Mouse (Mus musculus): ENCODE measurements around the gene Atg16l2. TPM values are rescaled to one million over a fixed set of nuclear protein-coding genes. Genes with fewer than 3 reads are reported as not detected.
A peak's percentile ranks its signal among the peaks of the same experiment; 100 is the strongest.

Atg16l2 gene
- total RNA-seq (2014; fragmentation: Nextera tagmentation) (26.8 and 43.6 TPM in 2 replicates), total RNA-seq (2017) (6.6 and 12.2 TPM in 2 replicates)

GRCm38 (mm10) chr7:101301881-101302456 lies at the start of gene Atg16l2:
Atg16l2 (minus strand) TSS chr7:101302251.
- peak; percentile 83 for ATAC-seq (replicated peaks; ENCODE audit: poor library complexity, severe bottlenecking)

- no peak for ATAC-seq (replicated peaks; ENCODE audit: poor library complexity, severe bottlenecking)
Measured at GRCm38 (mm10) chr7:101349861-101350260, 47.8 kb upstream of the Atg16l2 start.

- no peak for ATAC-seq (replicated peaks; ENCODE audit: poor library complexity, severe bottlenecking)
Measured at GRCm38 (mm10) chr7:101348312-101348711, 46.3 kb upstream of the Atg16l2 start.

GRCm38 (mm10) chr7:101347767-101348270 lies 45.8 kb upstream of the Atg16l2 start, which contains the start of gene Arap1:
Arap1 (plus strand) TSS chr7:101348067.
- peak; percentile 65 for ATAC-seq (replicated peaks; ENCODE audit: poor library complexity, severe bottlenecking)

GRCm38 (mm10) chr7:101346991-101347390 lies 44.9 kb upstream of the Atg16l2 start:
- ATAC-seq (replicated peaks; ENCODE audit: poor library complexity, severe bottlenecking) = no peak

GRCm38 (mm10) chr7:101344892-101345291 lies 42.8 kb upstream of the Atg16l2 start:
- no peak for ATAC-seq (replicated peaks; ENCODE audit: poor library complexity, severe bottlenecking)

- peak; percentile 69 for ATAC-seq (replicated peaks; ENCODE audit: poor library complexity, severe bottlenecking)
Measured at GRCm38 (mm10) chr7:101343135-101343534, 41.1 kb upstream of the Atg16l2 start.

GRCm38 (mm10) chr7:101341405-101341804 lies 39.4 kb upstream of the Atg16l2 start:
- peak; percentile 45 for ATAC-seq (replicated peaks; ENCODE audit: poor library complexity, severe bottlenecking)

GRCm38 (mm10) chr7:101337401-101337800 lies 35.4 kb upstream of the Atg16l2 start:
- no peak for ATAC-seq (replicated peaks; ENCODE audit: poor library complexity, severe bottlenecking)

GRCm38 (mm10) chr7:101336686-101337085 lies 34.6 kb upstream of the Atg16l2 start:
- ATAC-seq (replicated peaks; ENCODE audit: poor library complexity, severe bottlenecking) = no peak

- ATAC-seq (replicated peaks; ENCODE audit: poor library complexity, severe bottlenecking) = no peak
Measured at GRCm38 (mm10) chr7:101335228-101335627, 33.2 kb upstream of the Atg16l2 start.

GRCm38 (mm10) chr7:101332045-101332831 lies 30.2 kb upstream of the Atg16l2 start:
- ATAC-seq (replicated peaks; ENCODE audit: poor library complexity, severe bottlenecking) = no peak

GRCm38 (mm10) chr7:101330841-101331173 lies 28.8 kb upstream of the Atg16l2 start:
- ATAC-seq (replicated peaks; ENCODE audit: poor library complexity, severe bottlenecking) = no peak

- ATAC-seq (replicated peaks; ENCODE audit: poor library complexity, severe bottlenecking) = no peak
Measured at GRCm38 (mm10) chr7:101330074-101330840, 28.2 kb upstream of the Atg16l2 start.

GRCm38 (mm10) chr7:101329606-101330005 lies 27.6 kb upstream of the Atg16l2 start:
- ATAC-seq (replicated peaks; ENCODE audit: poor library complexity, severe bottlenecking) = no peak

- no peak for ATAC-seq (replicated peaks; ENCODE audit: poor library complexity, severe bottlenecking)
Measured at GRCm38 (mm10) chr7:101328621-101329158, 26.6 kb upstream of the Atg16l2 start.

- ATAC-seq (replicated peaks; ENCODE audit: poor library complexity, severe bottlenecking) = no peak
Measured at GRCm38 (mm10) chr7:101327786-101328185, 25.7 kb upstream of the Atg16l2 start.

- ATAC-seq (replicated peaks; ENCODE audit: poor library complexity, severe bottlenecking) = no peak
Measured at GRCm38 (mm10) chr7:101327263-101327662, 25.2 kb upstream of the Atg16l2 start.

- ATAC-seq (replicated peaks; ENCODE audit: poor library complexity, severe bottlenecking) = no peak
Measured at GRCm38 (mm10) chr7:101326006-101326405, 24.0 kb upstream of the Atg16l2 start.

- peak; percentile 60 for ATAC-seq (replicated peaks; ENCODE audit: poor library complexity, severe bottlenecking)
Measured at GRCm38 (mm10) chr7:101324142-101324962, 22.3 kb upstream of the Atg16l2 start.

Data from granulocyte monocyte progenitor cell, adult 5-6 weeks (primary cell).